ENCODE assay signal across 19 mouse cellular contexts in the genomic region with DNA sequence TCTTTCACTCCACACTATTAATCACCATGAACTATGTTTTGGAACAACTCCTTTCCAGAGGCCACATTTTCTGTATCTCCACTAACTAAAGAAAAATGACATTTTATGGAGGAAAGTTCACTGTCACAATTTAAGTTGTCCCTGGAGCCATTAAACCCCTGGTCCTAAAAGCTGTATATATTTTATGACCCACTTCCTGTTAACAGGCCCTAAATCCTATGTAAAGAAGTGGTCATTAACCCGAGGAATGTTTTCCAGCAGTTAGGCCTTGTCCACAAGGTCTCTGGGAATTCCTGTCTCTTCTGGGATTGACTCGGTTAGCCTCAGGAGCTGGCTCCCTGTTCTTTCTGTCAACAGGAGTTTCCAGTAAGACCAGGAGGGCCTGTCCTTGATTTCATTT. TPM values are rescaled to one million over a fixed set of nuclear protein-coding genes. Genes with fewer than 3 reads are reported as not detected.
DNase-seq lines count a peak whose midpoint lies in the region; ATAC-seq lines count a peak whose summit lies in the region.
"Had no signal": no experiment of that assay in that cellular context is flagged by ENCODE, and none has a peak within 500 bp of the region (broad histone marks: within the 10 kb centered on the region; RNA-seq: fewer than 3 reads in every experiment).

No protein-coding gene starts in this region.

- ATAC-seq in kidney, embryonic 15.5 days (replicated peaks; ENCODE audit: low FRiP score) = peak; percentile 66; the same call in 1 of the 2 replicates
- no peak for ATAC-seq in limb, embryonic 11.5 days (ENCODE audit: insufficient number of reproducible peaks, low FRiP score, low TSS enrichment, low read depth)
- ATAC-seq: forebrain, embryonic 14.5 days had no signal

- peaks cover 26% of the 10 kb centered on the region for H3K4me1 ChIP-seq in kidney, embryonic 15.5 days
- H3K4me1 ChIP-seq in limb, embryonic 11.5 days (ENCODE audit: control insufficient read depth, insufficient read depth, low read length) = peaks cover 6% of the 10 kb centered on the region; the same call in 1 of the 2 replicates
- H3K4me1 ChIP-seq: embryonic facial prominence, embryonic 15.5 days had no signal

- H3K27ac ChIP-seq in kidney, embryonic 15.5 days = peak overlapping the region; percentile 24; the same call in 1 of the 2 replicates
- H3K27ac ChIP-seq in limb, embryonic 11.5 days (replicated peaks; ENCODE audit: low read depth, low read length) = no peak overlapping the region
- H3K27ac ChIP-seq: embryonic facial prominence, embryonic 15.5 days; heart, embryonic 13.5 days; hindbrain, embryonic 15.5 days had no signal

- no peak overlapping the region for H3K4me3 ChIP-seq in kidney, embryonic 15.5 days (replicated peaks)
- no peak overlapping the region for H3K4me3 ChIP-seq in limb, embryonic 11.5 days (ENCODE audit: low read depth, low read length)
- H3K4me3 ChIP-seq: embryonic facial prominence, embryonic 15.5 days; erythroblast, embryonic 14.5 days; forebrain, embryonic 10.5 days; heart, embryonic 13.5 days; hindbrain, embryonic 15.5 days had no signal

- no peak overlapping the region for H3K4me2 ChIP-seq in kidney, embryonic 15.5 days
- H3K4me2 ChIP-seq in limb, embryonic 11.5 days (ENCODE audit: low read depth, severe bottlenecking) = no peak overlapping the region
- H3K4me2 ChIP-seq: embryonic facial prominence, embryonic 15.5 days; heart, embryonic 13.5 days; hindbrain, embryonic 15.5 days had no signal

- no peaks in the 10 kb centered on the region for H3K9me3 ChIP-seq in kidney, embryonic 15.5 days (replicated peaks)
- no peaks in the 10 kb centered on the region for H3K9me3 ChIP-seq in limb, embryonic 11.5 days (ENCODE audit: control insufficient read depth, low read length)
- H3K9me3 ChIP-seq: embryonic facial prominence, embryonic 15.5 days; forebrain, embryonic 10.5 days; heart, embryonic 13.5 days; hindbrain, embryonic 15.5 days had no signal

- no peaks in the 10 kb centered on the region for H3K27me3 ChIP-seq in kidney, embryonic 15.5 days
- H3K27me3 ChIP-seq in limb, embryonic 11.5 days (ENCODE audit: control insufficient read depth, insufficient read depth, low read length) = no peaks in the 10 kb centered on the region
- H3K27me3 ChIP-seq: embryonic facial prominence, embryonic 15.5 days; heart, embryonic 13.5 days; hindbrain, embryonic 15.5 days had no signal

- 17% methylated on average over 2 of the region's 2 CpGs for WGBS in kidney, embryonic 15.5 days
- 6% methylated on average over 2 of the region's 2 CpGs for WGBS in limb, embryonic 11.5 days

- DNase-seq in kidney, postnatal 4 days = no peak
- DNase-seq in hindlimb bud, embryonic 11.5 days (ENCODE audit: extremely low spot score, low read depth, low spot score) = peak; percentile 85
- peak; percentile 40 for DNase-seq in limb, embryonic 11.5 days (ENCODE audit: low spot score)
- no peak for DNase-seq in urinary bladder, postnatal 36 days (ENCODE audit: low spot score in 2 of 2)
- DNase-seq in gastrocnemius, adult 18-20 months (ENCODE audit: low spot score) = no peak
- DNase-seq: adrenal gland, adult 2 months; adrenal gland, postnatal 25 days; cerebellum, adult 18-20 months; cerebellum, adult 9-11 months; cerebellum, postnatal 36 days; gastrocnemius, postnatal 10 days; heart, postnatal 36 days had no signal

- no peak overlapping the region for H3K9ac ChIP-seq in kidney, embryonic 15.5 days
- H3K9ac ChIP-seq in limb, embryonic 11.5 days (ENCODE audit: low read length) = no peak overlapping the region
- H3K9ac ChIP-seq: embryonic facial prominence, embryonic 15.5 days; heart, embryonic 13.5 days; hindbrain, embryonic 15.5 days had no signal

- no peaks in the 10 kb centered on the region for H3K36me3 ChIP-seq in kidney, embryonic 15.5 days
- no peaks in the 10 kb centered on the region for H3K36me3 ChIP-seq in limb, embryonic 11.5 days (ENCODE audit: control insufficient read depth, insufficient read depth, low read length)
- H3K36me3 ChIP-seq: embryonic facial prominence, embryonic 15.5 days; forebrain, embryonic 10.5 days; heart, embryonic 13.5 days; hindbrain, embryonic 15.5 days had no signal

RNA-seq across cellular contexts. Expression of a gene that starts 30.4 kb away (rescaled TPM):
- polyA plus RNA-seq in kidney, embryonic 15.5 days (2015; fragmentation: Nextera tagmentation; extraction: Ambion mirVana) = 25.4 and 28.7 TPM in 2 replicates
- 20.2 and 20.6 TPM in 2 replicates for polyA plus RNA-seq in limb, embryonic 11.5 days (2014; fragmentation: Nextera tagmentation; extraction: Ambion mirVana)
- 1 to 10 TPM; 2.5 to 3.7 TPM for total RNA-seq in gastrocnemius, adult 18-20 months (2021)
- polyA plus RNA-seq: erythroblast, embryonic 14.5 days had no signal

Comparison
In these comparisons a context has a peak if more than half of its experiments do, and no peak if none do; other contexts are left out.
1. DNase-seq: peak in hindlimb bud, embryonic 11.5 days (single experiment) and limb, embryonic 11.5 days (single experiment); none in kidney, postnatal 4 days (0 of 2), urinary bladder, postnatal 36 days (0 of 2) and gastrocnemius, adult 18-20 months (single experiment).